Mouse (Mus musculus): ENCODE measurements around the gene Pfas. TPM values are rescaled to one million over a fixed set of nuclear protein-coding genes. Genes with fewer than 3 reads are reported as not detected.
A peak's percentile ranks its signal among the peaks of the same experiment; 100 is the strongest.
"Not testable (repeated sequence)": the region's sequence is repeated elsewhere in the genome, so short reads cannot be mapped to it uniquely, and the experiment has no call there.

Pfas gene
- polyA plus RNA-seq, 1 experiment from 2014 or later = 25.7 TPM

- Histone ChIP-seq H3K4me3 (replicated peaks) (peak overlapping the region; percentile 52), H3K9ac (replicated peaks) (peak overlapping the region; percentile 66), H3K4me1 (replicated peaks) (peaks cover 30% of the 10 kb centered on the region), H3K9me3 (no peaks in the 10 kb centered on the region), H3K27me3 (no peaks in the 10 kb centered on the region), H3K36me3 (peaks cover 33% of the 10 kb centered on the region), H3K4me2 (replicated peaks) (peak overlapping the region; percentile 50), H3K27ac (peak overlapping the region; percentile 68)
- WGBS = 9% methylated on average over 20 of the region's 20 CpGs
- ATAC-seq = no peak
Measured at GRCm38 (mm10) chr11:69036486-69037230, 28.4 kb upstream of the Pfas start.

DNA sequence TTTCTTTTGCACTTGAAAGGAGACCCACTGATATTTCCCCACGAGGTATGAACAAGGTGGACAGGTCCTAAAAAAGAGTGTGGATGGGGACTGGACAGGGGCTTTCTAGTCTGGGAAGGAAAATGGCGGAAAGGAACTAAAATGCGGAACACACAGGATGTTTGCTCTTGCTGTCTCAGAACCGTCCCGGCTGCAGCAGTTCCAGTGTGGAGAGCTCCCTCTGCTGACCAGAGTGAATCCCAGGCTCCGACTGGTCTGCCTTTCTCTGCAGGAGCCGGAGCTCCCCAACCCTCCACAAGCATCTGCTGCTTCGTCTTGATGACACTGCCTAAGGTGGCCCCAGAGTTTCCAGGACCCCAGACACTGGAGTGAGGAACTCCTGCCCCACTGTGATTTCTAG is 27.6 kb upstream of the Pfas start:
- peaks cover 30% of the 10 kb centered on the region for H3K4me1 ChIP-seq (replicated peaks)
- no peak overlapping the region; the same call in 1 of the 2 replicates for H3K9ac ChIP-seq (replicated peaks)
- WGBS = 5% methylated on average over 8 of the region's 8 CpGs
- no peaks in the 10 kb centered on the region for H3K9me3 ChIP-seq
- peak overlapping the region; percentile 57 for H3K27ac ChIP-seq
- peak overlapping the region; percentile 52; the same call in 1 of the 2 replicates for H3K4me3 ChIP-seq (replicated peaks)
- peak overlapping the region; percentile 50 for H3K4me2 ChIP-seq (replicated peaks)
- peak; percentile 55 for ATAC-seq
- H3K36me3 ChIP-seq = peaks cover 42% of the 10 kb centered on the region
- no peaks in the 10 kb centered on the region for H3K27me3 ChIP-seq

DNA sequence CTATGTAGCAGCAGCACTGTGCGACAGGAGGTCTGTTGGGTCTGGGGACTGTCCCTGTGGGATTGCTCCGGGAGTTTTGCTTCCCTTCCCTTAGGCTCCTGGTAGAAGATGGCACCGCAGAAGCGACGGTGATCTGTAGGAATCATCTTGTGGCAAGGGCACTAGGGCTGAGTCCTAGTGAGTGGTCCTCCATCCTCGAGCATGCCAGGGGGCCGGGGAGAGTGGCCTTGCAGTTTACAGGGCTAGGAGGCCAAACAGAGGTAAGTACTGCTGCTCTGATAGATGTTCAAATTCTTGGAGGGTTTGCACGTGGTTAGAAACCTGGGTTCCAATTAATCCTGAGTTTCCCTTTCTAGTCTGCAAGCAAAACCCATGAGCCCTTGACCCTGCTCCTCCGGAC is 27.2 kb upstream of the Pfas start:
- ATAC-seq = no peak
- H3K9ac ChIP-seq (replicated peaks) = no peak overlapping the region; the same call in 1 of the 2 replicates
- H3K4me1 ChIP-seq (replicated peaks) = peaks cover 30% of the 10 kb centered on the region
- H3K4me3 ChIP-seq (replicated peaks) = peak overlapping the region; percentile 52; the same call in 1 of the 2 replicates
- peak overlapping the region; percentile 57 for H3K27ac ChIP-seq
- peak overlapping the region; percentile 50 for H3K4me2 ChIP-seq (replicated peaks)
- 83% methylated on average over 9 of the region's 9 CpGs for WGBS
- H3K36me3 ChIP-seq = peaks cover 46% of the 10 kb centered on the region
- H3K27me3 ChIP-seq = no peaks in the 10 kb centered on the region
- H3K9me3 ChIP-seq = no peaks in the 10 kb centered on the region

GRCm38 (mm10) chr11:69034585-69034984 is 26.3 kb upstream of the Pfas start:
- ATAC-seq = no peak
- H3K4me1 ChIP-seq (replicated peaks) = peaks cover 30% of the 10 kb centered on the region
- peaks cover 54% of the 10 kb centered on the region for H3K36me3 ChIP-seq
- no peak overlapping the region for H3K4me3 ChIP-seq (replicated peaks)
- H3K4me2 ChIP-seq (replicated peaks) = no peak overlapping the region
- H3K9ac ChIP-seq (replicated peaks) = no peak overlapping the region
- no peak overlapping the region for H3K27ac ChIP-seq
- no peaks in the 10 kb centered on the region for H3K9me3 ChIP-seq
- no peaks in the 10 kb centered on the region for H3K27me3 ChIP-seq
- 94% methylated on average over 3 of the region's 3 CpGs for WGBS

DNA sequence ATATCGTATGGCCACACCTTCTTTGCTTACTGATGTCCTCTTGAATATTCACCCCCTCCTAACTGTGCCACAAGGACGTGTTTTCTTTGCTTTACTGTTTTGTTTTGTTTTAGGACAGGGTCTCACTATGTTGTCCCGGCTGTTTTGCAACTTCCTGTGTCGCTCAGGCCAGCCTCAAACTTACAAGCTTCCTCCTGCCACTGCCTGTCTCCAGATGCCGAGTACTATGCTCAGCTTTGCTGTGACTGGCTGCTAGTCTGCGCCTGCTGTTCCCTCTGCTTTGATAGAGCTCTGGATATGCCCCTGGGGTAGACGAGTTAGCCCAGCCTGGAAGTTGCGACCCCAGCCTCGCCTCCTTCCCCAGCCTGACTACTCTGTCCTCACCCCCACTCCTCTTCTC is 25.3 kb upstream of the Pfas start:
- Histone ChIP-seq H3K36me3 (peaks cover 65% of the 10 kb centered on the region), H3K9ac (replicated peaks) (no peak overlapping the region), H3K27ac (no peak overlapping the region), H3K9me3 (no peaks in the 10 kb centered on the region), H3K4me2 (replicated peaks) (no peak overlapping the region), H3K4me3 (replicated peaks) (no peak overlapping the region), H3K4me1 (replicated peaks) (peaks cover 20% of the 10 kb centered on the region), H3K27me3 (no peaks in the 10 kb centered on the region)
- WGBS = 84% methylated on average over 9 of the region's 9 CpGs
- no peak for ATAC-seq

DNA sequence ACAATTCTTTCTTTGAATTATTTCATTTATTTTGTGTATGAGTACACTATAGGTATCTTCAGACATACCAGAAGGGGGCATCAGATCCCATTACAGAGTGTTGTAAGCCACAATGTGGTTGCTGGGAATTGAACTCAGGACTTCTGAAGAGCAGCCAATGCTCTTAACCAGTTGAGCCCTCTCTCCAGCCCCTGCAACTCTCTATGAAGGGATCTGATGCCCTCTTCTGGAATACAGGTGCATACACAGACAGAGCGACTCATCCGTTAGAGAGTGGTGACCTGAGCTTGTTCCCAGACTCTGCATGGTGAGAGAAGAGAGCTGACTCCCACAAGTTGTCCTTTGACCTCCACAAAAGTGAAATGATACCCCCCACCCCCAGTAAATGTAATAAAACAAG is 20.5 kb upstream of the Pfas start:
- Histone ChIP-seq H3K27me3 (no peaks in the 10 kb centered on the region), H3K4me1 (replicated peaks) (no peaks in the 10 kb centered on the region), H3K27ac (no peak overlapping the region), H3K4me2 (replicated peaks) (no peak overlapping the region), H3K9me3 (no peaks in the 10 kb centered on the region), H3K9ac (replicated peaks) (no peak overlapping the region), H3K36me3 (peaks cover 98% of the 10 kb centered on the region), H3K4me3 (replicated peaks) (no peak overlapping the region)
- 65% methylated on average over 2 of the region's 2 CpGs for WGBS
- ATAC-seq = no peak

DNA sequence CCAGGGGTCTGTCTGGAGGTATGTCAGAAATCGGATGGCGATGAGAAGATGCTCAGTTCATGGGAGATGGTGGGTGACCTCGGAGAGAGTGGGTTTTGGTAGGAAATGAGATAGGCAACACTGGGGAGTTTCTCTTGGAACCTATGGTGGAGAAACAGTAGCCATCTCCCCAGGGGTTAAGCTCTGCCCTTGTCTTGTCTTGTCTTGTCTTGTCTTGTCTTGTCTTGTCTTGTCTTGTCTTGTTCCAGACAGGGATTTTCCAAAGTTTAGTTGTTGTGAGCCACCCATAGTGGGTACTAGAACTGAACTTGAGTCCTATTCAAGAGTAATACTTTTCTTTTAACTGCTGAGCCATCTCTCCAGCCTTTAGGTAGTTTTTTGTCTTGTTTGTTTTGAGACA is 18.3 kb upstream of the Pfas start:
- Histone ChIP-seq H3K4me2 (replicated peaks) (no peak overlapping the region), H3K27ac (no peak overlapping the region), H3K4me3 (replicated peaks) (no peak overlapping the region), H3K9ac (replicated peaks) (no peak overlapping the region), H3K9me3 (no peaks in the 10 kb centered on the region), H3K4me1 (replicated peaks) (no peaks in the 10 kb centered on the region), H3K36me3 (peaks cover 100% of the 10 kb centered on the region), H3K27me3 (no peaks in the 10 kb centered on the region)
- ATAC-seq = no peak
- 98% methylated on average over 3 of the region's 3 CpGs for WGBS

DNA sequence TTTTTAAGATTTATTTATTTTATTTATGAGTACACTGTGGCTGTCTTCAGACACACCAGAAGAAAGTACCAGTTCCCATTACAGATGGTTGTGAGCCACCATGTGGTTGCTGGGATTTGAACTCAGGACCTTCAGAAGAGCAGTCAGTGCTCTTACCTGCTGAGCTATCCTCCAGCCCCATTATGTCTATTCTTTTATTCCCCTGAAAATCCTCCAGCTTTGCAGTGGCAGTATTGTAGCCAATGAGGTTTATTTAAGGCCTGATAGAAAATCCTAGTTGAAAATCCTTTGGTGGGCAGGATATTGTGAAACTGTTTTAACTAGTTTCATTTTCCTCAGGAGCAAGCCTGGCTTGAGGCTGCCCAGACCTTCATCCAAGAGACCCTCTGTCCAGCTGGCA is 12.4 kb upstream of the Pfas start:
- Histone ChIP-seq H3K27me3 (no peaks in the 10 kb centered on the region), H3K4me3 (replicated peaks) (no peak overlapping the region), H3K9ac (replicated peaks) (no peak overlapping the region), H3K27ac (no peak overlapping the region; the same call in 1 of the 2 replicates), H3K9me3 (no peaks in the 10 kb centered on the region), H3K4me2 (replicated peaks) (no peak overlapping the region), H3K4me1 (replicated peaks) (peaks cover 15% of the 10 kb centered on the region), H3K36me3 (peaks cover 48% of the 10 kb centered on the region)
- no peak for ATAC-seq

DNA sequence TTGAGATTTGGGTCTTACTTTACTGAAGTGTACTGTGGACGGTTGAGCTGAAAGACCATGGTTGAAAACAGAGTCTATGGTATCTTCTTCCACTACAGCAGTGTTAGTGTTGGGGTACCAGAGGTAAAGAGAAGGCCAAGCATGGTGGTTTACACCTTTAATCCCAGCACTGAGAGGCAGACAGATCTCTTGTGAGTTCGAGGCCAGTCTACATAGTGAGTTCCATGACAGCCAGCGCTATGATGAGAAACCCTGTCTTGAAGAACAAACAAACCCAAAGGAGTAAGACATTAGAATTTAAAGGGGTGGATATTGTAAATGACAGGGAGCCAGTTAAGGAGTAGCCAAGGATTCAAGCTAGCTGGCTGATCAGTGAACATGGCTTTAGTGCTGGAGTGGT is 8.5 kb upstream of the Pfas start:
- peak overlapping the region; percentile 78 for H3K4me2 ChIP-seq (replicated peaks)
- WGBS = 74% methylated on average over 3 of the region's 3 CpGs
- peaks cover 20% of the 10 kb centered on the region for H3K4me1 ChIP-seq (replicated peaks)
- no peaks in the 10 kb centered on the region for H3K9me3 ChIP-seq
- no peak for ATAC-seq
- H3K4me3 ChIP-seq (replicated peaks) = peak overlapping the region; percentile 59
- peak overlapping the region; percentile 86 for H3K9ac ChIP-seq (replicated peaks)
- H3K27ac ChIP-seq = peak overlapping the region; percentile 85
- H3K27me3 ChIP-seq = no peaks in the 10 kb centered on the region
- peaks cover 9% of the 10 kb centered on the region for H3K36me3 ChIP-seq

DNA sequence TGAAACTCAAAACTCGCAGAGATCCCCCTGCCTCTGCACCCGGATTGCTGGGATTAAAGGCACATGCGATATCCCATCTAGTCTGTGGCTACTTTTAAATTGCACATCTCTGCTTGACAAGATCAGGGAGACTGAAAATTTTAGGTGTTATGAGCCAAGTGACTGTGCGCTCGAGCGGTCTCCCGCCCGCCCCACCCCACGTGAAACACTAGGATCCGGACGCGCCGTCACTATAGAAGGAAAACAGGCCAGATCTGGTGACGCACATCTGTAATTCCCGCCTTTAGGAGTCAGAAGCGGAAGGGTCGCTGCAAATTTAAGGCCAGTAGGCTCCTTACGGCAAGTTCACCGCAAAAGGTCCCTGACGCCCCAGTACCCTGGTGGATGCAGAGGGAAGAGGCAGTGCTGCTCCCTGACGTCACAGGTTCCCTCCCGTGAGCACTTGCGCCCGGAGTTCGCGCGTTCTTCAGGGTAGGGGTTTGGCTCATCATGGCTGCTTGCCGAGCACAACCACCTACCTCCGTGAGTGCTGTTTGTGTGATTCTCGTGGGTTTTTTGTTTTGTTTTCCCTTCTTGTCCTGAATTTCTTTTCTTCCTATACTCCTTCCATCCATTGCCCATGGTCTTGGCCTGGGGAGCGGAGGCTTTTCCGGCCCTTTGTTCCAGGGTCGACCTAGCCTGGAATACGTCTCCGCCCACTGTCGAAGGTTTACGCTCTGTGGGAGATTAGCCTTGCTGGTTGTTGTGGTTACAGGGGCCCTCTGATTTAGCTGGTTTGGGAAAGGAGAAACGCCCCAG is 7.6 kb upstream of the Pfas start, which contains the start of gene Ctc1:
TSS of gene Ctc1 (plus strand) at position 268 of the 798 bp plus-strand sequence.
- no peaks in the 10 kb centered on the region for H3K9me3 ChIP-seq
- peak within 1 kb of the TSS; percentile 59 for H3K4me3 ChIP-seq (replicated peaks)
- ATAC-seq = peak; percentile 96
- H3K27ac ChIP-seq = peak within 1 kb of the TSS; percentile 85
- peak within 1 kb of the TSS; percentile 86 for H3K9ac ChIP-seq (replicated peaks)
- 4% methylated on average over 38 of the region's 38 CpGs for WGBS
- H3K4me2 ChIP-seq (replicated peaks) = peak within 1 kb of the TSS; percentile 78
- peaks cover under 1% of the 10 kb centered on the region; the same call in 1 of the 2 replicates for H3K36me3 ChIP-seq
- no peaks in the 10 kb centered on the region for H3K27me3 ChIP-seq
- H3K4me1 ChIP-seq (replicated peaks) = peaks cover 27% of the 10 kb centered on the region

GRCm38 (mm10) chr11:69012071-69012601 is 3.9 kb upstream of the Pfas start:
- Histone ChIP-seq H3K4me3 (replicated peaks) (peak overlapping the region; percentile 48), H3K4me2 (replicated peaks) (peak overlapping the region; percentile 67), H3K27me3 (no peaks in the 10 kb centered on the region), H3K4me1 (replicated peaks) (peaks cover 27% of the 10 kb centered on the region), H3K27ac (peak overlapping the region; percentile 86), H3K9ac (replicated peaks) (peak overlapping the region; percentile 69), H3K9me3 (no peaks in the 10 kb centered on the region), H3K36me3 (no peaks in the 10 kb centered on the region)
- ATAC-seq = peak; percentile 75
- 2% methylated on average over 18 of the region's 18 CpGs for WGBS

GRCm38 (mm10) chr11:69011445-69011844 is 3.2 kb upstream of the Pfas start:
- not testable (repeated sequence) for H3K36me3 ChIP-seq; ATAC-seq; H3K27me3 ChIP-seq; H3K9ac ChIP-seq (replicated peaks); H3K9me3 ChIP-seq
- WGBS = 69% methylated on average over 2 of the region's 2 CpGs
- H3K4me3 ChIP-seq (replicated peaks) = peak overlapping the region; percentile 48
- peak overlapping the region; percentile 67 for H3K4me2 ChIP-seq (replicated peaks)
- H3K4me1 ChIP-seq (replicated peaks) = peaks cover 22% of the 10 kb centered on the region
- peak overlapping the region; percentile 86 for H3K27ac ChIP-seq
